Mouse (Mus musculus) mammary gland, adult 2 months (tissue): ENCODE data around the gene Ppa2. TPM values are rescaled to one million over a fixed set of nuclear protein-coding genes. Genes with fewer than 3 reads are reported as not detected.

Source experiments
- polyA plus RNA-seq: library from polyadenylated mRNA; depleted of rRNA; stranded (reverse); fragments of >200 nt; gene quantifications from 2 replicates; pipeline ENCODE4 v1.2.3, GENCODE M21; 2012; ENCODE audit warnings: low replicate concordance; rRNA removed

Ppa2 gene
- polyA plus RNA-seq = 37.6 and 54.1 TPM in 2 replicates

GRCm38 (mm10) chr3:133309954-133310808 lies at the start of gene Ppa2:
Gene Ppa2 (plus strand): TSS chr3:133310110.

Other genes with a start within 250 kb of the Ppa2 start
- gene Ints12, start 218.3 kb upstream of the Ppa2 start, polyA plus RNA-seq = 3.2 and 9.2 TPM in 2 replicates
- 2.0 and 2.7 TPM in 2 replicates for gene Gstcd, start 218.1 kb upstream of the Ppa2 start, polyA plus RNA-seq
- gene Arhgef38, start 75.2 kb upstream of the Ppa2 start, polyA plus RNA-seq = 0.12 and 0.47 TPM in 2 replicates
- 13.4 and 16.2 TPM in 2 replicates for gene Tet2, start 235.0 kb downstream of the Ppa2 start, polyA plus RNA-seq